Mouse (Mus musculus) embryonic facial prominence, embryonic 14.5 days (tissue): ENCODE results near the gene Cept1. TPM values are rescaled to one million over a fixed set of nuclear protein-coding genes. Genes with fewer than 3 reads are reported as not detected.
"Not testable (repeated sequence)": the region's sequence is repeated elsewhere in the genome, so short reads cannot be mapped to it uniquely, and the experiment has no call there.

Source experiments
- ATAC-seq: fragments of 200-750 bp; cut with Nextera tagmentation; 2 replicates; pipeline ENCODE4 v1.8.0; 2017; ENCODE audit warnings: low read depth, moderate number of reproducible peaks, moderate TSS enrichment
- DNase-seq: peaks from one replicate; pipeline ENCODE4 v3.0.0-alpha.2; 2015; ENCODE audit warnings: low spot score
- H3K27ac ChIP-seq: fragments of 300-500 bp; sonication (generic); replicated peaks from 2 replicates; pipeline ENCODE4 v1.5.1; 2014; ENCODE audit warnings: low read depth, mild to moderate bottlenecking, low read length, moderate library complexity
- H3K27me3 ChIP-seq: fragments of 300-500 bp; sonication (generic); replicated peaks from 2 replicates; pipeline ENCODE4 v1.6.1; 2014; ENCODE audit warnings: low read length; ENCODE audit not compliant: control insufficient read depth, insufficient read depth
- H3K36me3 ChIP-seq: fragments of 300-500 bp; sonication (generic); 2 replicates; pipeline ENCODE4 v1.6.1; 2014; ENCODE audit warnings: low read length, mixed read lengths; ENCODE audit not compliant: control insufficient read depth, insufficient read depth
- H3K4me1 ChIP-seq: fragments of 300-500 bp; sonication (generic); 2 replicates; pipeline ENCODE4 v1.6.1; 2014; ENCODE audit warnings: antibody characterized with exemption, low read length; ENCODE audit not compliant: control insufficient read depth, insufficient read depth
- H3K4me2 ChIP-seq: fragments of 300-500 bp; sonication (generic); 2 replicates; pipeline ENCODE4 v1.6.1; 2014; ENCODE audit warnings: low read depth, mild to moderate bottlenecking, low read length, moderate library complexity, mixed read lengths
- H3K4me3 ChIP-seq: fragments of 300-500 bp; sonication (generic); 2 replicates; pipeline ENCODE4 v1.5.1; 2014; ENCODE audit warnings: low read depth, mild to moderate bottlenecking, low read length
- H3K9ac ChIP-seq: fragments of 300-500 bp; sonication (generic); 2 replicates; pipeline ENCODE4 v1.6.1; 2014; ENCODE audit warnings: low read depth, mild to moderate bottlenecking, low read length, moderate library complexity, mixed read lengths
- H3K9me3 ChIP-seq: fragments of 300-500 bp; sonication (generic); 2 replicates; pipeline ENCODE4 v1.6.1; 2016; ENCODE audit warnings: low read length; ENCODE audit not compliant: control insufficient read depth
- WGBS: fragments of 180-500 bp; shearing (Covaris S2); extraction: QIAGEN DNeasy Blood & Tissue Kit; methylation state at CpG from one replicate; pipeline ENCODE4 v1.1.7; 2014; 5-methylcytosine and 5-hydroxymethylcytosine counted together
- polyA plus RNA-seq: library from polyadenylated mRNA; unstranded; fragments of >200 nt; fragmentation: Nextera tagmentation; extraction: Ambion mirVana; gene quantifications from 2 replicates; pipeline ENCODE4 v1.2.1, GENCODE M21; 2014

The Cept1 gene
- polyA plus RNA-seq = 65.9 and 67.9 TPM in 2 replicates

DNA sequence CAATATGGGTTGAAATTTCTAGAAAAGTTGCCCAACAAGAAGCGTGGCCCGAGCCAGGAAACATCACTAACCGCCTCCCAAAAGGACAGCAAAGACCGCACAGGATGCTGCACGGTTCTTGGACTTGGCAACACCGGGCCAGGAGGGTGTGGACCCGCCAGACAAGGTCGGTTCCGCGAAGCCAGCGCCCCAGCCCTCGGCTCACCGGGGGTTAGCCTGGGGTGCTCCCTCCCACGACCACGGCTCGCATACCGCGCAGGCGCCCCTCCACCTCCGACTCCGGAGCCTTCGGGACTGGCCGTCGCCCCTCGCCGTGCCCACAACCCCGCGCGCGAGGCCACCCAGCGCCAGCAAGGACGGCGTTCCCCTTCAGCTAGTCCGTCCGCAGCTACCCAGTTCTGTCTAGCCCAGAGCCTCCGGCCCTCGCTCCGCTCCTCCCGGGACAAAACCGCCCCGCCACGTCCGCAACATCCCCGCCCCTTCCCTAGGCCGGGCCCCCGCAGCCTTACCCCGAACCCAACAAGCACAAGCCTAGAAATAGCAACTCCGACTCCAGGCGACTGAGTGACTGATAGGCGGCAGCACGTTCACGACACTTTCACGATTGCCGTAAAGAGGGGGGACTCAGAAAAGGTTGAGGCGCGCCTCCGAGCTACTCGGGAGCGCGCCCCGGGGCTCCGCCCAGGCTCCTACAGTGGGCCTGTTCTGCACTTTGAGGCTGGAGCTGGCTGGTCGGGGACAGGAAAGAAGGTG is at the start of gene Cept1, which contains the start of gene Dram2:
Gene Cept1 (minus strand): TSS at position 632 of the 753 bp plus-strand sequence.
Gene Dram2 (plus strand): TSS at position 628 of the 753 bp plus-strand sequence.
- H3K27ac ChIP-seq = peak within 1 kb of the TSS; percentile 99
- ATAC-seq = peak; percentile 97
- H3K4me1 ChIP-seq = peaks cover 12% of the 10 kb centered on the region
- WGBS = under 1% methylated on average over 33 of the region's 63 CpGs
- DNase-seq = peak; percentile 99
- no peaks in the 10 kb centered on the region for H3K27me3 ChIP-seq
- peak within 1 kb of the TSS; percentile 93 for H3K9ac ChIP-seq
- no peaks in the 10 kb centered on the region for H3K9me3 ChIP-seq
- peaks cover 4% of the 10 kb centered on the region; the same call in 1 of the 2 replicates for H3K36me3 ChIP-seq
- peak within 1 kb of the TSS; percentile 90 for H3K4me3 ChIP-seq
- peak within 1 kb of the TSS; percentile 71 for H3K4me2 ChIP-seq

DNA sequence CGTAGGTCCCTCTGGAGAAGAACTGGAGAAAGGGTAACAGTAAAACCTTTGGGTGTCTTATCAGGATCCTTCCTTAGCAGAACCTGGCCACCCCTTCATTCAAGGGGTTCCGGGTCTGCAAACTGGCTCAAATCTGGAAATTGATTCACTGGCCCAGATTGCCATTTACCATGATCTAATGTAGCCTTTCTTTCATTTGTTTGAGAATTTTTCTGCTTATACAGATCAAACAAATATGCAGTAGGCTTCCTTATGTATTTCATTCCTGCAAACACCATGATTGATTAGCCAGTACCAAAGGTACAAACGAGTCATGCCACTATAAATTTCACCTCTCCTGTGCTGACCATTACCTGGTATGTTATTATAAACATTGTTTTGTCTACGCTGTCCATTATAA is 46.0 kb upstream of the Cept1 start:
- ATAC-seq, H3K9ac ChIP-seq, H3K27me3 ChIP-seq, H3K4me2 ChIP-seq, H3K27ac ChIP-seq, H3K4me3 ChIP-seq, H3K36me3 ChIP-seq, H3K4me1 ChIP-seq, H3K9me3 ChIP-seq: not testable (repeated sequence)
- WGBS = 82% methylated on average over 4 of the region's 4 CpGs
- peak; percentile 22 for DNase-seq

DNA sequence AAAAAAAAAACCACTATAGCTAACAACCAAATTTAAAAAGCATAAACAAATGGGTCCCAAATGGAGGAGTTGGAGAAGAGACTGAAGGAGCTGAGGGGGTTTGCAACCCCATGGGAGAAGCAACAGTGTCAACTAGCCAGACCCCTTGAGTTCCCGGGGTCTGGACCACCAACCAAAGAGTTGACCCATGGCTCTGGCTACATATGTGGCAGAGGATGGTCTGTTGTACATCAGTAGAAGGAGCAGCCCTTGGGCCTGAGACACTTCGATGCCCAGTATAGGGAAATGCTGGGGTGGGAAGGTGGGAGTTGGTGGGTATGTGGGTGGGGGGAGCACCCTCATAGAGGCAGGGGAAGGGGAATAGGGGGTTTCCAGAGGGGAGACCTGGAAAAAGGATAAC is 31.7 kb upstream of the Cept1 start:
- H3K9me3 ChIP-seq = no peaks in the 10 kb centered on the region
- 94% methylated on average over 2 of the region's 2 CpGs for WGBS
- H3K4me3 ChIP-seq = no peak overlapping the region
- no peak overlapping the region for H3K27ac ChIP-seq
- H3K9ac ChIP-seq = no peak overlapping the region
- DNase-seq = no peak
- H3K36me3 ChIP-seq = no peaks in the 10 kb centered on the region
- no peak for ATAC-seq
- H3K27me3 ChIP-seq = no peaks in the 10 kb centered on the region
- H3K4me2 ChIP-seq = no peak overlapping the region
- no peaks in the 10 kb centered on the region for H3K4me1 ChIP-seq

DNA sequence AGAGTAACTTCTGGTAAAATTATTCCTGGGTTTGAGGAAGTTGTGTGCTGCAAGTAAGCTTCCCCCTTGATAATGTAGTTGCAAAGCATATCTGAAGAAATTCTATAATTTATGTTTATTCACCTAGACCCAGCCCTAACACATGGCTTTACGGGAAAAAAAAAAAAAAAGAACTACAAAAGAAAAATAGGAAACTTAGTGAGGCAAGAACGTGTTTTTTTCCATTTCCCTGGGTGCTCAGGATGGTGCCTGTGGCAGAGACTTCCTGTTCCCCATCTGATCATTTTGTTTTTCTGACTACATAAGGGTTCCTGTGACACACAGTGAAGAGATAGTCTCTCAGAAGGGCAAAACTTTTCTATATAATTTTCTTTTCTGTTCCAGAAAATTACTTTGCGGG is 25.6 kb upstream of the Cept1 start:
- Histone ChIP-seq H3K36me3 (0 out of 2 replicates have a peak, but pooled peaks cover 6% of the 10 kb centered on the region), H3K9ac (no peak overlapping the region), H3K9me3 (no peaks in the 10 kb centered on the region), H3K4me2 (no peak overlapping the region), H3K27me3 (no peaks in the 10 kb centered on the region), H3K27ac (no peak overlapping the region), H3K4me1 (no peaks in the 10 kb centered on the region), H3K4me3 (no peak overlapping the region)
- DNase-seq (no peak), ATAC-seq (no peak)
- 81% methylated on average over 3 of the region's 3 CpGs for WGBS

DNA sequence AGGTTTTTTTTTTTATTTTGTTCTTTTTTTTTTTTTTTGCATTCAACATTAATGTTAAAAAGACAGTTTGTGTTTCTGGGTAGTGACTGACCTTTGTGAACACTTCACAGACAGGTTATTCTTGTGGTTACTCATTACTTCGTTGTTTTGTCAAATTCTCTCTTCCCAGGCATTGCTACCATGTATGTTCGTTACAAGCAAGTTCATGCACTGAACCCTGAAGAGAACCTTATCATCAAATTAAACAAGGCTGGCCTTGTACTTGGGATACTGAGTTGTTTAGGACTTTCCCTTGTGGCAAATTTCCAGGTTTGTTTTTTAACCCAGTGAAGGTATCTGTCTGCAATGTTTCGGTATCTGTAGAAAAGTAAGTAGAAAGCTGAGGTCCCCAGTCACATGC is 18.3 kb upstream of the Cept1 start:
- Histone ChIP-seq H3K9me3 (no peaks in the 10 kb centered on the region), H3K4me2 (no peak overlapping the region), H3K27ac (no peak overlapping the region), H3K36me3 (peaks cover 9% of the 10 kb centered on the region; the same call in 1 of the 2 replicates), H3K4me3 (no peak overlapping the region), H3K27me3 (no peaks in the 10 kb centered on the region), H3K9ac (no peak overlapping the region), H3K4me1 (no peaks in the 10 kb centered on the region)
- 92% methylated on average over 3 of the region's 3 CpGs for WGBS
- DNase-seq (no peak), ATAC-seq (no peak)

DNA sequence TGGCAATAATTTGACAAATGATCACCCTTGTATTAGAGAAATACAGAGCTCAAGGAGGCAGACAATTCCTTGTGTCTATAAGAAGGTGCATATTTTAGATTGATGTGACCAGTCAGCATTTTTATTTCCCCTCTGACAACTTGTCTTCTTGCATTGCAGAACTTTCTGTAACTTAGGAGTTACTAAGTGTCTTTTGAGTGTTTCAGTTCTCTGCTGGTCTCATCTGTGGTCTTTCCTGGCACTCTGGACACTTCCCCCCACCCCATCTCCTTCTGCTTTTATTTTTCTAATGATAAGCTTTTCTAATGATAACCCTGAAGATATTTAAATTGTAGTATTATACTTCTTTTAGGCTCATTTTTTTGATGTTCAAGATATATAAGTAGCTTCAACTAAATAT is 10.7 kb upstream of the Cept1 start:
- ATAC-seq = no peak
- H3K9me3 ChIP-seq = no peaks in the 10 kb centered on the region
- DNase-seq = no peak
- H3K4me2 ChIP-seq = no peak overlapping the region
- no peak overlapping the region for H3K9ac ChIP-seq
- peaks cover 49% of the 10 kb centered on the region for H3K36me3 ChIP-seq
- H3K4me3 ChIP-seq = no peak overlapping the region
- H3K27ac ChIP-seq = no peak overlapping the region
- no peaks in the 10 kb centered on the region for H3K27me3 ChIP-seq
- H3K4me1 ChIP-seq = no peaks in the 10 kb centered on the region

DNA sequence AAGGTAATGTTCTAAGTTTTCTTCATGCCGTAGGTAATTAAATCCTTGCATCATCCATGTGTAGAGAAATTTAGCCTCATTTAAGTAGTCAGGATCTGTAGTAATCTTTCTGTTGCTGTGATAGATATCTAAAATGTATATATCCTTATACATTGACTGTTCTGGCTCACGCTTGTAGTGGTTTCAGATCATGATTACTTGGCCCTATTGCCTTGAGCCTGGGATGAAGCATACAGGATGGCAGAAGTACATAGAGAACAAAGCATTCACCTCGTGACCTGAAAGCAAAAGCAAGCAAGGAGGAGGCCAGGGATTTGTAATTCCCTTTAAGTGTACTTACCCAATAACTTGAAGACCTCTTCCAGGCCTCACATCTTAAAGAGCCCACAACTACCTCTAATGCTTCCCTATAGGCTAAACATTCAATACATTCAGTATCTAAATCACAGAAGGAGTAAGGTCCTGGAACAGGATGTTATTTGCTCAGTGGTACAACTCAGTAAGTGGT is 8.2 kb upstream of the Cept1 start:
- Histone ChIP-seq H3K4me2 (no peak overlapping the region), H3K4me1 (no peaks in the 10 kb centered on the region), H3K36me3 (peaks cover 53% of the 10 kb centered on the region), H3K27me3 (no peaks in the 10 kb centered on the region), H3K9ac (no peak overlapping the region), H3K27ac (no peak overlapping the region), H3K9me3 (no peaks in the 10 kb centered on the region), H3K4me3 (no peak overlapping the region)
- WGBS = 88% methylated on average over 3 of the region's 3 CpGs
- no peak for DNase-seq
- no peak for ATAC-seq

DNA sequence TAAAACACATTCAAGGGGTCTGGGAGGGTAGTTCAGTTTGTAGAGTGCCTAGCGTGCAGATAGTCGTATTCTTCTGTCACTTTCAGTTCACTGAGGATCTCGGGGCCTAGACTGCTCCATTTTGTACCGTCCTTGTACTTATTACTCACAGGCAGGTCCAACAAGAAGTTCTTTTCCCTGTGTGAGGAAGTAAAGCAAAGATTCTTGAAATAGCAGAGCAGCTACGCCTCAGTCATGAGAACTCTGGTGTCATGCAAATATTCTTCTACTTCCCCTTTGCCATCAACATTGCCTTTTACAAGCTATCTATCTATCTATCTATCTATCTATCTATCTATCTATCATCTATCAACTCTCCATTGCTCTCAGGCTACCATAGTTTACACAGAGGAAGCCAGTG is 5.8 kb upstream of the Cept1 start:
- H3K36me3 ChIP-seq = peaks cover 48% of the 10 kb centered on the region
- no peak overlapping the region for H3K9ac ChIP-seq
- no peak for DNase-seq
- no peak overlapping the region for H3K4me3 ChIP-seq
- no peak for ATAC-seq
- no peaks in the 10 kb centered on the region for H3K27me3 ChIP-seq
- H3K27ac ChIP-seq = no peak overlapping the region
- H3K4me2 ChIP-seq = no peak overlapping the region
- H3K9me3 ChIP-seq = no peaks in the 10 kb centered on the region
- WGBS = 89% methylated on average over 5 of the region's 5 CpGs
- H3K4me1 ChIP-seq = peaks cover 2% of the 10 kb centered on the region; the same call in 1 of the 2 replicates

DNA sequence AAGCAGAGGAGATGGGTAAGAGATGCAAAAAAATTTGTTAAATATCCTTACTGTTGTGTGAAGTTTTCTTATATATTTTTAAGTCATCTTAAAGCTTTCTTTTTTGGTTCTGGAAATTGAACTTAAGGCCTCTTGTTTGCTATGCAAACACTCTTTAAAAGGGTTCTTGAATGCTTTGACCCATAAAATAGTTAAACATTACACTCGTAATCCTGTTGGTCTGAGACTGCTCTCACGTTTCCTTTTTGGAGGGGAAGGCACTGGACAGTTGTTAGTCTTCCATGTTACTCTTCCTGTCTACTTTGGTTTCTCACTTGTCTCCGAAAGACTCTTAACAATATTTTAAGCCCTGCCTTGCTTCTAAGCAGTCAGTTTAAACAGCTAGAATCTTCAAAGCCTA is 1.4 kb upstream of the Cept1 start:
- Histone ChIP-seq H3K9me3 (no peaks in the 10 kb centered on the region), H3K9ac (no peak overlapping the region), H3K4me1 (peaks cover 12% of the 10 kb centered on the region), H3K27ac (peak overlapping the region; percentile 10; the same call in 1 of the 2 replicates), H3K4me2 (peak overlapping the region; percentile 71; the same call in 1 of the 2 replicates), H3K4me3 (peak overlapping the region; percentile 90; the same call in 1 of the 2 replicates), H3K36me3 (peaks cover 15% of the 10 kb centered on the region), H3K27me3 (no peaks in the 10 kb centered on the region)
- ATAC-seq (no peak), DNase-seq (no peak)
- 35% methylated on average over 3 of the region's 3 CpGs for WGBS
